Mouse (Mus musculus) midbrain, embryonic 14.5 days (tissue): ENCODE measurements at regions not wholly inside any gene's neighbourhood (a gene's known extent, or its start where the extent isn't known, plus 50 kb on each side); places are given as distances from the start of the nearest gene placed in this dataset.

Experiments
- ATAC-seq: fragments of 200-750 bp; cut with Nextera tagmentation; 2 replicates; pipeline ENCODE4 v1.8.0; 2017; ENCODE audit warnings: moderate number of reproducible peaks, moderate library complexity; ENCODE audit not compliant: low FRiP score, low TSS enrichment
- DNase-seq: peaks from one replicate; pipeline ENCODE4 v3.0.0-alpha.2; 2015
- H3K27ac ChIP-seq: fragments of 300-500 bp; sonication (generic); replicated peaks from 2 replicates; pipeline ENCODE4 v1.5.1; 2014; ENCODE audit warnings: mild to moderate bottlenecking, low read depth, low read length, moderate library complexity
- H3K27me3 ChIP-seq: fragments of 300-500 bp; sonication (generic); 2 replicates; pipeline ENCODE4 v1.6.1; 2014; ENCODE audit warnings: low read length, control low read depth, mixed read lengths; ENCODE audit not compliant: control insufficient read depth, insufficient read depth
- H3K36me3 ChIP-seq: fragments of 300-500 bp; sonication (generic); 2 replicates; pipeline ENCODE4 v1.6.1; 2014; ENCODE audit warnings: low read length, control low read depth; ENCODE audit not compliant: control insufficient read depth, insufficient read depth
- H3K4me1 ChIP-seq: fragments of 300-500 bp; sonication (generic); 2 replicates; pipeline ENCODE4 v1.6.1; 2014; ENCODE audit warnings: mild to moderate bottlenecking, antibody characterized with exemption, low read length, control low read depth; ENCODE audit not compliant: control insufficient read depth, insufficient read depth
- H3K4me2 ChIP-seq: fragments of 300-500 bp; sonication (generic); 2 replicates; pipeline ENCODE4 v1.6.1; 2014; ENCODE audit warnings: mild to moderate bottlenecking, low read length, moderate library complexity
- H3K4me3 ChIP-seq: fragments of 300-500 bp; sonication (generic); replicated peaks from 2 replicates; pipeline ENCODE4 v1.5.1; 2014; ENCODE audit warnings: low read depth, low read length
- H3K9ac ChIP-seq: fragments of 300-500 bp; sonication (generic); replicated peaks from 2 replicates; pipeline ENCODE4 v1.6.1; 2014; ENCODE audit warnings: mild to moderate bottlenecking, low read length, moderate library complexity
- H3K9me3 ChIP-seq: fragments of 300-500 bp; sonication (generic); 2 replicates; pipeline ENCODE4 v1.6.1; 2016; ENCODE audit warnings: low read length, control low read depth, mixed read lengths; ENCODE audit not compliant: control insufficient read depth
- WGBS: fragments of 180-500 bp; shearing (Covaris S2); extraction: QIAGEN DNeasy Blood & Tissue Kit; methylation state at CpG from one replicate; pipeline ENCODE4 v1.1.7; 2014; 5-methylcytosine and 5-hydroxymethylcytosine counted together

- ATAC-seq (peak; percentile 67), DNase-seq (peak; percentile 65)
- Histone ChIP-seq H3K4me3 (no peak overlapping the region), H3K27ac (no peak overlapping the region), H3K4me1 (no peaks in the 10 kb centered on the region), H3K36me3 (no peaks in the 10 kb centered on the region), H3K27me3 (no peaks in the 10 kb centered on the region), H3K4me2 (no peak overlapping the region), H3K9me3 (no peaks in the 10 kb centered on the region), H3K9ac (no peak overlapping the region)
Observed at GRCm38 (mm10) chr3:159689743-159690142, 90.8 kb downstream of the Rpe65 start.

GRCm38 (mm10) chr3:159724340-159725119 lies 114.9 kb upstream of the Wls start:
- H3K27me3 ChIP-seq = no peaks in the 10 kb centered on the region
- H3K4me2 ChIP-seq = no peak overlapping the region
- no peaks in the 10 kb centered on the region for H3K4me1 ChIP-seq
- no peak overlapping the region for H3K9ac ChIP-seq
- no peaks in the 10 kb centered on the region for H3K36me3 ChIP-seq
- no peak overlapping the region for H3K27ac ChIP-seq
- peak; percentile 67 for ATAC-seq
- no peaks in the 10 kb centered on the region for H3K9me3 ChIP-seq
- H3K4me3 ChIP-seq = no peak overlapping the region
- 33% methylated on average over 2 of the region's 2 CpGs for WGBS
- DNase-seq = peak; percentile 47

GRCm38 (mm10) chr3:159732201-159732600 lies 107.3 kb upstream of the Wls start:
- no peak overlapping the region for H3K4me2 ChIP-seq
- no peak for DNase-seq
- H3K4me3 ChIP-seq = no peak overlapping the region
- no peak overlapping the region for H3K9ac ChIP-seq
- no peaks in the 10 kb centered on the region for H3K4me1 ChIP-seq
- WGBS = 59% methylated on average over 1 of the region's 1 CpGs
- H3K27ac ChIP-seq = no peak overlapping the region
- no peak for ATAC-seq
- H3K36me3 ChIP-seq = no peaks in the 10 kb centered on the region
- no peaks in the 10 kb centered on the region for H3K9me3 ChIP-seq
- H3K27me3 ChIP-seq = no peaks in the 10 kb centered on the region

- Histone ChIP-seq H3K4me3 (no peak overlapping the region), H3K9me3 (no peaks in the 10 kb centered on the region), H3K9ac (no peak overlapping the region), H3K4me2 (no peak overlapping the region), H3K27me3 (no peaks in the 10 kb centered on the region), H3K36me3 (no peaks in the 10 kb centered on the region), H3K27ac (no peak overlapping the region), H3K4me1 (no peaks in the 10 kb centered on the region)
- no peak for ATAC-seq
- DNase-seq = no peak
Observed at GRCm38 (mm10) chr3:159733141-159733540, 106.3 kb upstream of the Wls start.

- ATAC-seq (no peak), DNase-seq (no peak)
- 100% methylated on average over 1 of the region's 1 CpGs for WGBS
- Histone ChIP-seq H3K4me3 (no peak overlapping the region), H3K27ac (no peak overlapping the region), H3K36me3 (no peaks in the 10 kb centered on the region), H3K9me3 (no peaks in the 10 kb centered on the region), H3K9ac (no peak overlapping the region), H3K4me2 (no peak overlapping the region), H3K4me1 (no peaks in the 10 kb centered on the region), H3K27me3 (no peaks in the 10 kb centered on the region)
Observed at GRCm38 (mm10) chr3:159734547-159734946, 104.9 kb upstream of the Wls start.

- Histone ChIP-seq H3K4me1 (no peaks in the 10 kb centered on the region), H3K36me3 (no peaks in the 10 kb centered on the region), H3K27ac (no peak overlapping the region), H3K9ac (no peak overlapping the region), H3K4me3 (no peak overlapping the region), H3K9me3 (no peaks in the 10 kb centered on the region), H3K27me3 (no peaks in the 10 kb centered on the region), H3K4me2 (no peak overlapping the region)
- no peak for ATAC-seq
- WGBS = 68% methylated on average over 1 of the region's 1 CpGs
- no peak for DNase-seq
Observed at GRCm38 (mm10) chr3:159736070-159736469, 103.4 kb upstream of the Wls start.

- no peak overlapping the region for H3K27ac ChIP-seq
- no peak overlapping the region for H3K4me3 ChIP-seq
- H3K27me3 ChIP-seq = no peaks in the 10 kb centered on the region
- H3K4me2 ChIP-seq = no peak overlapping the region
- no peaks in the 10 kb centered on the region for H3K9me3 ChIP-seq
- DNase-seq (peak; percentile 37), ATAC-seq (peak; percentile 74)
- WGBS = 52% methylated on average over 5 of the region's 5 CpGs
- no peaks in the 10 kb centered on the region for H3K36me3 ChIP-seq
- no peak overlapping the region for H3K9ac ChIP-seq
- H3K4me1 ChIP-seq = no peaks in the 10 kb centered on the region
Observed at GRCm38 (mm10) chr3:159740600-159741279, 98.7 kb upstream of the Wls start.

GRCm38 (mm10) chr3:159741816-159742215 lies 97.7 kb upstream of the Wls start:
- ATAC-seq (no peak), DNase-seq (no peak)
- no peaks in the 10 kb centered on the region for H3K9me3 ChIP-seq

GRCm38 (mm10) chr3:159759740-159760139 lies 79.7 kb upstream of the Wls start:
- Histone ChIP-seq H3K27ac (no peak overlapping the region), H3K9ac (no peak overlapping the region), H3K4me3 (no peak overlapping the region), H3K27me3 (no peaks in the 10 kb centered on the region), H3K4me2 (no peak overlapping the region), H3K36me3 (no peaks in the 10 kb centered on the region), H3K4me1 (no peaks in the 10 kb centered on the region), H3K9me3 (no peaks in the 10 kb centered on the region)
- DNase-seq (no peak), ATAC-seq (no peak)
- 79% methylated on average over 1 of the region's 1 CpGs for WGBS

More at GRCm38 (mm10) chr3:159741816-159742215, 97.7 kb upstream of the Wls start:
- no peak overlapping the region for H3K4me3 ChIP-seq
- H3K4me1 ChIP-seq = no peaks in the 10 kb centered on the region
- H3K27ac ChIP-seq = no peak overlapping the region
- H3K4me2 ChIP-seq = no peak overlapping the region
- H3K9ac ChIP-seq = no peak overlapping the region
- no peaks in the 10 kb centered on the region for H3K27me3 ChIP-seq
- no peaks in the 10 kb centered on the region for H3K36me3 ChIP-seq
